Mouse (Mus musculus): ENCODE measurements around the gene Slc16a4. TPM values are rescaled to one million over a fixed set of nuclear protein-coding genes. Genes with fewer than 3 reads are reported as not detected.

Gene Slc16a4
- total and polyA plus RNA-seq, 3 experiments, result 0.04 to 0.65 TPM; not detected in 1

GRCm38 (mm10) chr3:107343971-107344370 lies 52.9 kb downstream of the Slc16a4 start:
- peaks cover 4 to 13% of the 10 kb centered on the region in 2 experiments; a peak in 3 of 4 replicates for H3K4me1 ChIP-seq (ENCODE audit: control insufficient read depth in 1 of 2, insufficient read depth in 2 of 2, low read length in 2 of 2)
- no peak overlapping the region for H3K4me3 ChIP-seq (ENCODE audit: control insufficient read depth in 1 of 2, insufficient read depth in 1 of 2, low read depth in 2 of 2, low read length in 2 of 2)
- no peaks in the 10 kb centered on the region for H3K79me2 ChIP-seq (ENCODE audit: control insufficient read depth, insufficient read depth, low read length, poor library complexity)
- DNase-seq (ENCODE audit: low read depth, low spot score), result no peak
- no peaks in the 10 kb centered on the region for H3K9me3 ChIP-seq (replicated peaks; ENCODE audit: insufficient read depth, low read length)
- H3K9ac ChIP-seq (ENCODE audit: control insufficient read depth, low read depth, low read length, poor library complexity, severe bottlenecking), result no peak overlapping the region
- H3K27me3 ChIP-seq (ENCODE audit: control insufficient read depth in 1 of 2, insufficient read depth in 2 of 2, low read length in 2 of 2), result no peaks in the 10 kb centered on the region
- H3K27ac ChIP-seq (ENCODE audit: control insufficient read depth, low read depth, low read length), result no peak overlapping the region
- H3K36me3 ChIP-seq (ENCODE audit: control insufficient read depth in 1 of 2, insufficient read depth in 2 of 2, low read length in 2 of 2), result peaks cover 0 to 17% of the 10 kb centered on the region in 2 experiments; a peak in 2 of 4 replicates
- TF ChIP-seq MAX (IDR thresholded peaks at IDR 0.05; ENCODE audit: low read length) (no peak), ZC3H11A (IDR thresholded peaks at IDR 0.05; ENCODE audit: low read depth, low read length) (no peak), ZNF384 (IDR thresholded peaks at IDR 0.05; ENCODE audit: low read depth, low read length) (peak; percentile 96), HCFC1 (IDR thresholded peaks at IDR 0.05; ENCODE audit: low read depth, low read length) (no peak), SIN3A (IDR thresholded peaks at IDR 0.05; ENCODE audit: low read length) (no peak), GATA1 (IDR thresholded peaks at IDR 0.05; ENCODE audit: low read depth, low read length) (no peak), EP300 (IDR thresholded peaks at IDR 0.05; ENCODE audit: low read depth in 1 of 2, low read length in 2 of 2) (no peak), E2F4 (IDR thresholded peaks at IDR 0.05; ENCODE audit: borderline replicate concordance, low read depth, low read length) (no peak)

- peak; percentile 44; the same call in 1 of the 2 replicates for TF ChIP-seq SIN3A (IDR thresholded peaks at IDR 0.05; ENCODE audit: low read length)
- peak; percentile 93 for TF ChIP-seq TBP (IDR thresholded peaks at IDR 0.05; ENCODE audit: low read depth, low read length)
- TF ChIP-seq MAFK (IDR thresholded peaks at IDR 0.05; ENCODE audit: borderline replicate concordance, low read depth, low read length), result no peak
- TF ChIP-seq ELF1 (IDR thresholded peaks at IDR 0.05; ENCODE audit: low read depth, low read length), result no peak
- TF ChIP-seq POLR2A (IDR thresholded peaks at IDR 0.05; ENCODE audit: control insufficient read depth in 1 of 2, insufficient read depth in 1 of 2, low read depth in 1 of 2, low read length in 2 of 2, poor library complexity in 1 of 2), result peak in 1 of 2 experiments; percentile 53; a peak in 1 of 4 replicates
- TF ChIP-seq EP300 (IDR thresholded peaks at IDR 0.05; ENCODE audit: low read depth in 1 of 2, low read length in 2 of 2), result peak in 1 of 2 experiments; percentile 24; a peak in 1 of 4 replicates
- TF ChIP-seq NRF1 (IDR thresholded peaks at IDR 0.05; ENCODE audit: insufficient read depth, low read depth, low read length, poor library complexity, severe bottlenecking), result no peak
- no peak for TF ChIP-seq ETS1 (IDR thresholded peaks at IDR 0.05; ENCODE audit: low read depth, low read length)
- TF ChIP-seq GATA1 (IDR thresholded peaks at IDR 0.05; ENCODE audit: low read depth, low read length), result no peak
- no peak for TF ChIP-seq ZC3H11A (IDR thresholded peaks at IDR 0.05; ENCODE audit: low read depth, low read length)
- H3K4me1 ChIP-seq (ENCODE audit: control insufficient read depth in 1 of 2, insufficient read depth in 2 of 2, low read length in 2 of 2), result peaks cover 4 to 13% of the 10 kb centered on the region in 2 experiments; a peak in 3 of 4 replicates
- peak overlapping the region; percentile 71 for H3K27ac ChIP-seq (ENCODE audit: control insufficient read depth, low read depth, low read length)
- peaks cover 0 to 17% of the 10 kb centered on the region in 2 experiments; a peak in 2 of 4 replicates for H3K36me3 ChIP-seq (ENCODE audit: control insufficient read depth in 1 of 2, insufficient read depth in 2 of 2, low read length in 2 of 2)
- H3K79me2 ChIP-seq (ENCODE audit: control insufficient read depth, insufficient read depth, low read length, poor library complexity), result no peaks in the 10 kb centered on the region
- H3K4me3 ChIP-seq (ENCODE audit: control insufficient read depth in 1 of 2, insufficient read depth in 1 of 2, low read depth in 2 of 2, low read length in 2 of 2), result peak overlapping the region in 1 of 2 experiments; percentile 9; a peak in 2 of 4 replicates
- H3K9ac ChIP-seq (ENCODE audit: control insufficient read depth, low read depth, low read length, poor library complexity, severe bottlenecking), result peak overlapping the region; percentile 41; the same call in 1 of the 2 replicates
- peak; percentile 83 for DNase-seq (ENCODE audit: low read depth, low spot score)
- H3K27me3 ChIP-seq (ENCODE audit: control insufficient read depth in 1 of 2, insufficient read depth in 2 of 2, low read length in 2 of 2), result no peaks in the 10 kb centered on the region
- H3K9me3 ChIP-seq (replicated peaks; ENCODE audit: insufficient read depth, low read length), result no peaks in the 10 kb centered on the region
These were observed 54.1 kb downstream of the Slc16a4 start for GRCm38 (mm10) chr3:107345033-107345725.

All from MEL (cell line).